Mouse (Mus musculus) myocyte (in vitro differentiated cells): ENCODE measurements at regions not wholly inside any gene's neighbourhood (a gene's known extent, or its start where the extent isn't known, plus 50 kb on each side); places are given as distances from the start of the nearest gene placed in this dataset.

ENCODE experiments used
- H3K27me3 ChIP-seq: one replicate; pipeline ENCODE4 v1.6.1; 2011; ENCODE audit not compliant: control insufficient read depth, insufficient read depth, insufficient read length
- H3K36me3 ChIP-seq: one replicate; pipeline ENCODE4 v1.6.1; 2011; ENCODE audit not compliant: control insufficient read depth, insufficient read depth
- H3K4me2 ChIP-seq: one replicate; pipeline ENCODE4 v1.6.1; 2011; ENCODE audit warnings: low read depth, control low read depth
- H3K4me3 ChIP-seq: one replicate; pipeline ENCODE4 v1.5.1; 2011; ENCODE audit warnings: mild to moderate bottlenecking, control low read depth, moderate library complexity
- H3K79me2 ChIP-seq: one replicate; pipeline ENCODE4 v1.6.1; 2011; ENCODE audit not compliant: control insufficient read depth, insufficient read depth
- H3ac ChIP-seq: one replicate; pipeline ENCODE4 v1.6.1; 2011; ENCODE audit not compliant: control insufficient read depth, insufficient read length
- CEBPB ChIP-seq: IDR thresholded peaks from 2 replicates; pipeline ENCODE4 v1.6.1; 2011; ENCODE audit warnings: mild to moderate bottlenecking, moderate library complexity; ENCODE audit not compliant: poor library complexity, insufficient read depth, severe bottlenecking
- E2F4 ChIP-seq: IDR thresholded peaks from one replicate; pipeline ENCODE4 v1.6.1; 2011; ENCODE audit warnings: mild to moderate bottlenecking, control low read depth, moderate library complexity; ENCODE audit not compliant: insufficient read depth
- MYOD1 ChIP-seq, 3 experiments: IDR thresholded peaks; one replicate each; pipeline ENCODE4 v1.6.1; 2011; ENCODE audit warnings: control low read depth in 2 of 3, low read depth in 2 of 3, mild to moderate bottlenecking in 2 of 3, moderate library complexity in 1 of 3; ENCODE audit not compliant: insufficient read length in 2 of 3, control insufficient read depth in 1 of 3
- MYOG ChIP-seq, 3 experiments: IDR thresholded peaks; one replicate each; pipeline ENCODE4 v1.6.1; 2011; ENCODE audit warnings: control low read depth in 2 of 3, low read depth in 2 of 3, mild to moderate bottlenecking in 2 of 3; ENCODE audit not compliant: insufficient read length in 2 of 3, control insufficient read depth in 1 of 3, insufficient read depth in 1 of 3
- POLR2A ChIP-seq: IDR thresholded peaks from one replicate; pipeline ENCODE4 v1.6.1; 2011; ENCODE audit warnings: low read depth, mild to moderate bottlenecking, control low read depth, moderate library complexity; ENCODE audit not compliant: insufficient read length
- POLR2AphosphoS2 ChIP-seq: IDR thresholded peaks from one replicate; pipeline ENCODE4 v1.6.1; 2011; ENCODE audit warnings: low read depth, control low read depth; ENCODE audit not compliant: insufficient read length
- REST ChIP-seq: IDR thresholded peaks from one replicate; pipeline ENCODE4 v1.6.1; 2011; ENCODE audit warnings: mild to moderate bottlenecking, control low read depth, moderate library complexity; ENCODE audit not compliant: insufficient read depth, insufficient read length
- SRF ChIP-seq: IDR thresholded peaks from one replicate; pipeline ENCODE4 v1.6.1; 2011; ENCODE audit warnings: low read depth; ENCODE audit not compliant: control insufficient read depth, insufficient read length
- TCF12 ChIP-seq: IDR thresholded peaks from one replicate; pipeline ENCODE4 v1.6.1; 2011; ENCODE audit warnings: mild to moderate bottlenecking, control low read depth; ENCODE audit not compliant: poor library complexity, insufficient read depth, severe bottlenecking
- TCF3 ChIP-seq: IDR thresholded peaks from one replicate; pipeline ENCODE4 v1.6.1; 2011; ENCODE audit warnings: low read depth, control low read depth; ENCODE audit not compliant: insufficient read length
- USF1 ChIP-seq: IDR thresholded peaks from one replicate; pipeline ENCODE4 v1.6.1; 2011; ENCODE audit warnings: low read depth, mild to moderate bottlenecking, control low read depth, moderate library complexity

DNA sequence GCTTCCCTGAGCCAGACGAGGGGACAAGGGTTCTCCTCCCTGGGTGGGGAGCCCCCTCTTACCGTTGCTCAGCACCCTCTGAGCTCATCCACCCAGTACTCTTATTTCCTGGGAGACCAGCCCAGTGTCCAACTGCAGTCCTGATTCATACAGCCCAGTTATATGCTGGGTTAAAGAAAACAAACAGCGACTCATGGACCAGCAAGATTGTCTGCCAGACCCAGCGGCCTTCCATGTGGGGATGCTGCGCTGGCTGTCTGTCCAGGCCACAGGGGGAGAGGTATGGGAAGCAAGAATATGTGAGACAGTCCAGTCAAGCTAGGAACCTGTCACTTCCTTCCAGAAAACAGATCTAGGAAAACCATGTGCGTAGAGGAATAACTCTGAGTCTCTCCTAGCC is 117.3 kb upstream of the 1600014C23Rik start:
- H3K4me2 ChIP-seq, result peak overlapping the region; percentile 47
- no peak overlapping the region for H3K4me3 ChIP-seq
- no peaks in the 10 kb centered on the region for H3K79me2 ChIP-seq
- no peaks in the 10 kb centered on the region for H3K36me3 ChIP-seq
- no peaks in the 10 kb centered on the region for H3K27me3 ChIP-seq
- TF ChIP-seq TCF12 (no peak), USF1 (no peak), POLR2A (no peak), REST (no peak), TCF3 (no peak), MYOD1 (IDR thresholded peaks at IDR 0.05; ENCODE audit: control insufficient read depth in 1 of 3, insufficient read length in 2 of 3, low read depth in 2 of 3) (no peak)
- H3ac ChIP-seq, result peak overlapping the region; percentile 36

DNA sequence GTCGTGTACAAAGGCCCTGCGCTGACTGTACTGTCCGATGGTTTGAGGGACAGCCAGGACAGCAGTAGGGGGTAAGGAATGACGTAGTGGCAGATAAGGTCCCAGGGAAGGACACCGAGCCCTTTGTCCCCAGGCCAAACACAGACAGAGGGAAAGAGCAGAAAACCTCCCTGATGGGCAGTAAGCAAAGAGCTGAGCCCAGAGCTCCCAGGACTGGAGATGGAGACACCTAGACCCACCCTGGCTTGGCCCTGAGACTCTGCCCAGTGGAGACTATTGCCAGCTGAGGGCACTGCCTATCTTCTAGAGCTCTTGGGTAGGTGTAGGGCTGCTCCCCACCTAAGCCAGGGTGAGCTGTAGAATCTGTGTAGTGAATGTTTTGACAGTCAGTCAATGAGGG is 116.5 kb upstream of the 1600014C23Rik start:
- peak overlapping the region; percentile 47 for H3K4me2 ChIP-seq
- H3ac ChIP-seq, result no peak overlapping the region
- H3K36me3 ChIP-seq, result no peaks in the 10 kb centered on the region
- TF ChIP-seq POLR2A (no peak), REST (no peak), TCF3 (no peak), CEBPB (no peak), SRF (no peak)
- no peak overlapping the region for H3K4me3 ChIP-seq
- no peaks in the 10 kb centered on the region for H3K27me3 ChIP-seq
- no peaks in the 10 kb centered on the region for H3K79me2 ChIP-seq

DNA sequence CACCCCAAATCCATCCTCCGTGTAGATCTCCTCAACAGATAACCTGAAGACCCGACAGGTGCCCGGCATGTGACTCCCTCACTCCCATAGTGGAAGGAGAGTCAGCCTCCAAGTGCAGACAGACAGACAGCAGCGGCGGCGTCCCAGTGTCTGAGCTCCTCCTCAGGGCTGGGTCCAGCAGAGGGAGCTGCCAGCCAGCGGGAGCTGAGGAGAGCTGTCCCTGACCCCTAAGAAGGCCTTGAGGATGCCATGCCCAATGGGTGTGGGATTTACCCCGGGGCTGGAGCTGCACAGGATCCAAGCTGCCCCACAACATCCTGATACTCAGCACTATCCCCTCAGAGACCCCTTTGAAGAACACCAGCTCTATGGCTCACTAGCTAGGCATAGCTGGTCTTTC is 115.0 kb upstream of the 1600014C23Rik start:
- Histone ChIP-seq H3K79me2 (no peaks in the 10 kb centered on the region), H3K4me3 (no peak overlapping the region)

DNA sequence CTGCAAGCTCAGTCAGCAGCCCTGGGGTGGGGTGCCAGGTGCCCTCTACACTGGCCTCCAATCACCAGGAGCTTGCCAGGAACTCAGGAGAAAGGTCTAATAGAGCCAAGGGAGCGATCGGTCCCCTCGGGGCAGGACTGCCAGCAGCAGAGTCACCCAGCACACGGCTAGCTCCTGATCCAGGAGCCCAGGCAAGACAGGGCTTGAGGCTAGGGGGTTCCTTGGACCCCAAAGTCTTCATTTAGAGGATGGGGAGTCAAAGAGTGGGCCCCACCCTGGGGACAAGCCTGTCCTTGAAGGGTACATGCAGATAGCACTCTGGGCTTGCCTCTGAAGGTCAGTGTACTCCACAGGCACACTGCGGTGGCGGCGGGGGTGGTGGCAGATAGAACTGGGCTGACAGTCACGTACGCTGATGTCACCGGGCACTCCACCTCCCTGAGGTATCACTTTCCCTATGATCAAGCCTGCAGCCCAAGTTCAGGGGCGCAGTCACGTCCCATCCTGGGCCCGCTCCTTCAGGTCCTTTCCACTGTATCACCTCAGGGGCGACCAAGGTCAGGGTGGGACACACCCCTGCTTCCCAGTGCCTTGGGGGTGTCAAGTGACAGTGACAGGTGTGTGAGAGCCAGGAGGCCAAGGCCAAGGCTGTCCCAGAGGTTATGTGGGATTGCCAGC is 114.2 kb upstream of the 1600014C23Rik start:
- Histone ChIP-seq H3K4me3 (no peak overlapping the region), H3K4me2 (no peak overlapping the region), H3K79me2 (no peaks in the 10 kb centered on the region), H3K27me3 (no peaks in the 10 kb centered on the region), H3K36me3 (no peaks in the 10 kb centered on the region), H3ac (no peak overlapping the region)
- TF ChIP-seq REST (no peak), MYOG (IDR thresholded peaks at IDR 0.05; ENCODE audit: control insufficient read depth in 1 of 3, insufficient read depth in 1 of 3, insufficient read length in 2 of 3, low read depth in 2 of 3) (peak in 1 of 3 experiments; percentile 59), POLR2AphosphoS2 (no peak), POLR2A (no peak), SRF (no peak), MYOD1 (IDR thresholded peaks at IDR 0.05; ENCODE audit: control insufficient read depth in 1 of 3, insufficient read length in 2 of 3, low read depth in 2 of 3) (peak in 2 of 3 experiments; percentile 45 to 89)

More for the DNA sequence above, 115.0 kb upstream of the 1600014C23Rik start:
- Histone ChIP-seq H3K36me3 (no peaks in the 10 kb centered on the region), H3ac (no peak overlapping the region), H3K4me2 (peak overlapping the region; percentile 31), H3K27me3 (no peaks in the 10 kb centered on the region)
- TF ChIP-seq MYOG (IDR thresholded peaks at IDR 0.05; ENCODE audit: control insufficient read depth in 1 of 3, insufficient read depth in 1 of 3, insufficient read length in 2 of 3, low read depth in 2 of 3) (peak in 1 of 3 experiments; percentile 13), TCF12 (no peak)

DNA sequence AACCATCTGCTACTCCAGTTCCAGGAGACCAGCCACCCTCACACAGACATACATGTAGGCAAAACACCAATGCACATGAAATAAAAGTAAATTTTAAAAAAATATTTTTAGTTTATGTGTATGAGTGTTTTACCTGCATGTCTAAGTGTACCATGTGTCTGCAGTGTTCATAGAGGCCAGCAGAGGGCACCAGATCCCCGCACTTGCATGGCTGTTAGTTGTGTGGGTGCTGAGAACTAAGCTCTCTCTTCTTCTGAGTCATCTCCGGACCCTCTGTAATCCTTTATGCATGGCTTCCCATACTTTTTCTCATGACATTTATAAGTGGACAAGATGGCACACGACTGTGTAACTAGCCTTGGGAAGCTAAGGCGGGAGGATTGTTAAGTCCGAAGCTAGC is 112.2 kb upstream of the 1600014C23Rik start:
- H3K4me2 ChIP-seq, result no peak overlapping the region
- TF ChIP-seq TCF12 (no peak), SRF (no peak), REST (no peak), MYOD1 (IDR thresholded peaks at IDR 0.05; ENCODE audit: control insufficient read depth in 1 of 3, insufficient read length in 2 of 3, low read depth in 2 of 3) (no peak), POLR2A (no peak)
- H3K36me3 ChIP-seq, result no peaks in the 10 kb centered on the region
- H3ac ChIP-seq, result no peak overlapping the region
- H3K4me3 ChIP-seq, result no peak overlapping the region
- no peaks in the 10 kb centered on the region for H3K79me2 ChIP-seq
- no peaks in the 10 kb centered on the region for H3K27me3 ChIP-seq

DNA sequence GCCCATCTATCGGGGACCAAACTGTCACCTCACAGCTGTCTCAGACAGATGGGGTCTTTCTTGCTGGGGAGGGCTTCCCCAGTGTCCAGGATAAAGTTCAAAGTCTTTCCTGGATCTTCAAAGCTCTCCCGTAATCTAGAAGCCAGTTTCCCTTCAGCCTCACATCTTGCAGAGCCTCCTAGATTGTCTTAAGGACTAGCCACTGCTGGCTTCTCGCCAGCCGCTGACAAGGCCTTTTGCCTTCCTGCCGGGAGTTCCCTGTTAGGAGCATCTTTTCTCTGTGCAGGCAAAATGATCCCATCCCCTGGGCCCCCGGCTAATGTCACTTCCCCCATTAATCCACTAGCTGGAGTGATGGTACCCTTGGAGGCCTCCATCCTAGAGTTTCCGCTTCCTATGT is 103.1 kb upstream of the 1600014C23Rik start:
- no peaks in the 10 kb centered on the region for H3K79me2 ChIP-seq
- no peak for TF ChIP-seq REST
- TF ChIP-seq POLR2AphosphoS2, result no peak
- no peak for TF ChIP-seq E2F4
- TF ChIP-seq SRF, result no peak
- no peak for TF ChIP-seq TCF3
- no peak for TF ChIP-seq TCF12
- no peak for TF ChIP-seq CEBPB
- no peak for TF ChIP-seq POLR2A
- no peak for TF ChIP-seq USF1
- no peak for TF ChIP-seq MYOD1 (IDR thresholded peaks at IDR 0.05; ENCODE audit: control insufficient read depth in 1 of 3, insufficient read length in 2 of 3, low read depth in 2 of 3)
- no peak overlapping the region for H3ac ChIP-seq
- H3K36me3 ChIP-seq, result no peaks in the 10 kb centered on the region
- H3K27me3 ChIP-seq, result no peaks in the 10 kb centered on the region
- no peak overlapping the region for H3K4me2 ChIP-seq
- no peak overlapping the region for H3K4me3 ChIP-seq
